Mouse (Mus musculus) forebrain, embryonic 12.5 days (tissue): ENCODE measurements around the gene Rbms1. TPM values are rescaled to one million over a fixed set of nuclear protein-coding genes. Genes with fewer than 3 reads are reported as not detected.

Experiments used
- ATAC-seq: fragments of 200-750 bp; cut with Nextera tagmentation; 2 replicates; pipeline ENCODE4 v1.8.0; 2017; ENCODE audit warnings: moderate TSS enrichment; ENCODE audit not compliant: low FRiP score
- H3K27ac ChIP-seq: fragments of 300-500 bp; sonication (generic); 2 replicates; pipeline ENCODE4 v1.5.1; 2016; ENCODE audit warnings: mild to moderate bottlenecking
- H3K27me3 ChIP-seq: fragments of 300-500 bp; sonication (generic); 2 replicates; pipeline ENCODE4 v1.6.1; 2016; ENCODE audit warnings: mild to moderate bottlenecking
- H3K36me3 ChIP-seq: fragments of 300-500 bp; sonication (generic); replicated peaks from 2 replicates; pipeline ENCODE4 v1.6.1; 2016; ENCODE audit warnings: mild to moderate bottlenecking
- H3K4me1 ChIP-seq: fragments of 300-500 bp; sonication (generic); 2 replicates; pipeline ENCODE4 v1.6.1; 2016
- H3K4me2 ChIP-seq: fragments of 300-500 bp; sonication (generic); 2 replicates; pipeline ENCODE4 v1.6.1; 2016; ENCODE audit warnings: mild to moderate bottlenecking, moderate library complexity
- H3K4me3 ChIP-seq: fragments of 300-500 bp; sonication (generic); replicated peaks from 2 replicates; pipeline ENCODE4 v1.5.1; 2016; ENCODE audit warnings: mild to moderate bottlenecking
- H3K9ac ChIP-seq: fragments of 300-500 bp; sonication (generic); 2 replicates; pipeline ENCODE4 v1.6.1; 2016; ENCODE audit warnings: mild to moderate bottlenecking
- H3K9me3 ChIP-seq: fragments of 300-500 bp; sonication (generic); 2 replicates; pipeline ENCODE4 v1.6.1; 2016
- WGBS: fragments of 180-500 bp; shearing (Covaris S2); methylation state at CpG from one replicate; pipeline ENCODE4 v1.1.7; 2016; 5-methylcytosine and 5-hydroxymethylcytosine counted together
- polyA plus RNA-seq: library from polyadenylated mRNA; unstranded; fragments of >200 nt; fragmentation: Nextera tagmentation; extraction: Ambion mirVana; gene quantifications from 2 replicates; pipeline ENCODE4 v1.2.1, GENCODE M21; 2016

Rbms1 gene
- polyA plus RNA-seq, 1 experiment from 2014 or later = 31.9 TPM

DNA sequence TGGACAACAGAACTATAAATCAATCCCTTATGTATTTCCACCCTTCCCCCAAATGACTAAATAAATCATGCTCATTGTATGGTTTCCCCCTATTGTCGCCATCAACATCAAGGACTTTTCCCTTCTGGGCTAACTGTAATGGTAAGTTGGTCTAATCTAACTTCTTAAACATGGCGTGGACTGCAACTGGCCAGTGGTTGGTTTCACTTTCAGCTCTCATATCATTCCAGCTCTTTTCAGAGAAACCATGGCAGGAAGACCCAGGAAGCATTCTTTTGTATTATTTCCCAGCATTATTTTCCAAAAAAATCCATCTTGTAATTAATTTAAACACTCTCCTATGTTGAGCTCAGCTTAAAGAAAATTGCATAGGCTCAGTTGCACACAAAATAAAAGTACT lies 23.0 kb downstream of the Rbms1 start:
- ATAC-seq = no peak
- WGBS = 84% methylated on average over 2 of the region's 2 CpGs
- Histone ChIP-seq H3K36me3 (no peaks in the 10 kb centered on the region), H3K27ac (no peak overlapping the region), H3K9me3 (no peaks in the 10 kb centered on the region), H3K9ac (no peak overlapping the region), H3K4me2 (no peak overlapping the region), H3K4me3 (no peak overlapping the region), H3K4me1 (peaks cover 6% of the 10 kb centered on the region; the same call in 1 of the 2 replicates), H3K27me3 (no peaks in the 10 kb centered on the region)

DNA sequence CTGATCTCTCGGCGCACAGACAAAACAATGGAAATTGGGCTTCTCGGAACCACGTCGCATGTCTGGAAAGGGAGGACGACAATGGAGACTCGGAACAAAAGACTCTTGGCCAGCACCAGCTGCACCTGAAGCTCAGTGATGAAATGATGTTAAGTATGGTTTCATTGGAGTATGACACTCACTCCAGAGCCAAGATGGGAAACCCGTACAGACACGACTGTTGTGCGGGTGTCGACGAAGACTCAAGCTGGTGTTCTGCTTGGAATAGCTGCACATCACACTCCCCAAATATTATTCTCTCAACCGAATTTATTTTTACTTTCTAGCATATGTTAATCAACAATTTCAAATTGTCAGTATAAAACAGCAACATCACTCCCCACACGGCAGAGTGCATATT lies 26.1 kb downstream of the Rbms1 start:
- Histone ChIP-seq H3K27ac (no peak overlapping the region), H3K36me3 (no peaks in the 10 kb centered on the region), H3K27me3 (no peaks in the 10 kb centered on the region), H3K9ac (no peak overlapping the region), H3K4me3 (no peak overlapping the region), H3K9me3 (no peaks in the 10 kb centered on the region), H3K4me2 (no peak overlapping the region), H3K4me1 (peaks cover 6% of the 10 kb centered on the region; the same call in 1 of the 2 replicates)
- 87% methylated on average over 14 of the region's 14 CpGs for WGBS
- no peak for ATAC-seq

DNA sequence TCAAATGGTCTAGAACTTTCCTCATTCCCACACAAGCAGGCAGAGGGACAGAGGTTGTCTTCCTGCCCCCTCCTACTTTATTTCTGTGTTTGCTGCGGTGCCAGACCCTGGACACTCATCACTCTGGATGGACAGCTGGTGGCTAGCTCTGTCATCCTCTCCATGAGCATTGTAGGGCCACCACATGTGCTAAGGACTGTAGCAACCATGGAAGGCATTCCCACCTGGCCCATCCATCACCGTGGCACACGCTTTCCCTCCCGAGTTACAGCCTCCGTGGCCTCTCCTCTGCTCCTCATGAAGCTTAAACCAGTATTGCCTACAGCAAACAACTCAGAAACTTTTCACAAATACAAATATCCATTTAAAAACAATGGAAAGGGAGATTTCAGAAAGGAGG lies 34.0 kb downstream of the Rbms1 start:
- H3K36me3 ChIP-seq = no peaks in the 10 kb centered on the region
- H3K27ac ChIP-seq = no peak overlapping the region
- 96% methylated on average over 5 of the region's 5 CpGs for WGBS
- no peak overlapping the region for H3K4me2 ChIP-seq
- no peak for ATAC-seq
- no peaks in the 10 kb centered on the region for H3K4me1 ChIP-seq
- H3K9ac ChIP-seq = no peak overlapping the region
- H3K27me3 ChIP-seq = no peaks in the 10 kb centered on the region
- H3K9me3 ChIP-seq = no peaks in the 10 kb centered on the region
- H3K4me3 ChIP-seq = no peak overlapping the region

DNA sequence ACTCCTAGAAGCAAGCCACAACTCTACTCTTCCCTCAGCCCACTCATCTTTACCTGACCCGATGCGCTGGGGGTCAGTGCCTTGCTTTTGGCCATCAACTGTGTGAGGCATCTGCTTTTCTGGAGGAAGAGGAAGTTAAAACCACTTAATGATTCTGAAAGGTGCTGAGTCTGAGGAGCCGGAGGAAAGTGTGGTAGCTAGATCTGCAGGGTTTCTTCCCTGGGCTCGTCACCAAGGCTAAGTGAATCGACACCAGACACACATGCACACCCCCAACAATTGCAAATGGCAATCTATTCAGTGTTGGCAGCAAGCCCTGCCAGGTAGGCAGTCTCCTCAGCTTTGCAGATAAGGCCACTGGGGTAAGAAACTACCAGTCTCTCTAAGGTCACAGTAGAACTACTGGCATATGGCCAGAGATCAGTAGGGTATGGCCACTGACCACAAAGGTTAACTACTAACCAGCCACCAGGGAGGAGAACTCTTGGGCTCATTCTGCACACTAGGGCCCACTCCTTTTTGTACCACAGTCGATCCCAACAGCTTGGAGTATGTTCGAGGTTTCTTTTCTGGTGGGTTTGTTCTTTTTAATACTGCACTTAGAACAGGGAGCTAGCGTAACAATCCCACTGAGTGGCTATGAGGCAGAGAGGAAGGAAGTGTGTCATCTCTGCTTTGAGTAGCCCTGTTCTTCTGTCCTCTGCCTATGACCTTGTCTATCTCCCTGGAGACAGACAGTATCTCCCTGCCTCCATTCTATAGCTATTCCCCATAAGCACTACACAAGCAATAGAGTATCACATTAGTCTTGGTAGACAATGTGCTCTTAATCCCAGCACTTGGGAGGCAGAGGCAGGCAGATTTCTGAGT lies 34.9 kb downstream of the Rbms1 start:
- Histone ChIP-seq H3K27me3 (no peaks in the 10 kb centered on the region), H3K4me3 (no peak overlapping the region), H3K36me3 (no peaks in the 10 kb centered on the region), H3K4me2 (no peak overlapping the region), H3K4me1 (no peaks in the 10 kb centered on the region), H3K9me3 (no peaks in the 10 kb centered on the region), H3K27ac (no peak overlapping the region), H3K9ac (no peak overlapping the region)
- WGBS = 95% methylated on average over 8 of the region's 8 CpGs
- no peak for ATAC-seq

GRCm38 (mm10) chr2:60925063-60925462 lies 37.9 kb downstream of the Rbms1 start:
- no peak overlapping the region for H3K27ac ChIP-seq
- no peak for ATAC-seq
- no peaks in the 10 kb centered on the region for H3K4me1 ChIP-seq
- 83% methylated on average over 5 of the region's 5 CpGs for WGBS
- no peaks in the 10 kb centered on the region for H3K36me3 ChIP-seq
- no peak overlapping the region for H3K4me2 ChIP-seq
- H3K27me3 ChIP-seq = no peaks in the 10 kb centered on the region
- H3K9me3 ChIP-seq = no peaks in the 10 kb centered on the region
- no peak overlapping the region for H3K9ac ChIP-seq
- H3K4me3 ChIP-seq = no peak overlapping the region

GRCm38 (mm10) chr2:60923756-60924544 lies 39.0 kb downstream of the Rbms1 start:
- no peak overlapping the region for H3K9ac ChIP-seq
- no peak overlapping the region for H3K27ac ChIP-seq
- WGBS = 79% methylated on average over 11 of the region's 11 CpGs
- no peak for ATAC-seq
- H3K4me2 ChIP-seq = no peak overlapping the region
- no peak overlapping the region for H3K4me3 ChIP-seq
- H3K36me3 ChIP-seq = no peaks in the 10 kb centered on the region
- H3K27me3 ChIP-seq = no peaks in the 10 kb centered on the region
- H3K4me1 ChIP-seq = no peaks in the 10 kb centered on the region
- no peaks in the 10 kb centered on the region for H3K9me3 ChIP-seq

DNA sequence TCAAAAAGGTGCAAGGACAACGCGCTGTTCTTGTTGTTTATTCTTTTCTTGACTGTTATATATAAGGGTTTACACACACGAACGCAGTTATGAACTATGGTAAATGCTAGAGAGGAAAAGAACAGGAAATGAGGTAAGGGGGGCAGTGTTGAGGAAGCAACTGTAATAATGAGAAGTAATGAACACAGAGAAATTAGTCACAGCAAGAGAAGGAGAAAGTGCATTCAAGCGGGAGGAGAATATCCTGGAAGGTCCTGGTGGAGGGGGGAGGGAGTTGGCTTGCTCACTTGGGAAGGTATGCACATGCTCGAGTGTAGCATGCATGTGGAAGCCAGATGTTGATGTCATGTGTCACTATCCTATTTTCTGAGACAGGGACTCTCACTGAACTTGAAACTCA lies 39.9 kb downstream of the Rbms1 start:
- Histone ChIP-seq H3K9ac (no peak overlapping the region), H3K4me1 (no peaks in the 10 kb centered on the region), H3K36me3 (no peaks in the 10 kb centered on the region), H3K9me3 (no peaks in the 10 kb centered on the region), H3K27me3 (no peaks in the 10 kb centered on the region), H3K4me3 (no peak overlapping the region), H3K27ac (no peak overlapping the region), H3K4me2 (no peak overlapping the region)
- 83% methylated on average over 6 of the region's 6 CpGs for WGBS
- no peak for ATAC-seq

GRCm38 (mm10) chr2:60922351-60922750 lies 40.6 kb downstream of the Rbms1 start:
- Histone ChIP-seq H3K4me2 (no peak overlapping the region), H3K9ac (no peak overlapping the region), H3K27ac (no peak overlapping the region), H3K4me3 (no peak overlapping the region), H3K4me1 (no peaks in the 10 kb centered on the region), H3K9me3 (no peaks in the 10 kb centered on the region), H3K27me3 (no peaks in the 10 kb centered on the region), H3K36me3 (no peaks in the 10 kb centered on the region)
- no peak for ATAC-seq
- WGBS = 68% methylated on average over 5 of the region's 5 CpGs

DNA sequence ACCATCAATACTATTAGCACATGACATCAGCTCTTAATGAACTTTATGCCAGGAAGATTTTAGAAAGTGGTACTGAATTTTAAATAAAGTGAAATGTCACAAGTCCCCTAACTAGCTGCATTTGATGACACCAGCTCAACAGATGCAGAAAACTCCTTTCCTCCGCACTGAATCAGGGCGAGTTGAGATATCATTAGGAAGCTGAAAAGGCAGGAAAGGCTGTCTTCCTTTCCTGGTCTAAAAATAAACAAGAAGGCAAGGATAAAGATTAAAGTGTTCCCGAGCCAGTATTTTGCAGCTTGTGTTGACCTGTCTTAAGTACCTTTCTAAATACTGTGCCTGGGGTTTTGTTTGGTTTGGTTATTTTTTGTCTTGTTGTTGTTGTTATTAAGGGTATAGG lies 42.9 kb downstream of the Rbms1 start:
- H3K4me3 ChIP-seq = no peak overlapping the region
- H3K36me3 ChIP-seq = no peaks in the 10 kb centered on the region
- no peak overlapping the region for H3K4me2 ChIP-seq
- no peaks in the 10 kb centered on the region for H3K4me1 ChIP-seq
- H3K27ac ChIP-seq = no peak overlapping the region
- H3K9me3 ChIP-seq = no peaks in the 10 kb centered on the region
- no peak for ATAC-seq
- H3K27me3 ChIP-seq = no peaks in the 10 kb centered on the region
- WGBS = 76% methylated on average over 3 of the region's 3 CpGs
- H3K9ac ChIP-seq = no peak overlapping the region

GRCm38 (mm10) chr2:60918401-60918800 lies 44.6 kb downstream of the Rbms1 start:
- H3K4me2 ChIP-seq = no peak overlapping the region
- no peak overlapping the region for H3K9ac ChIP-seq
- WGBS = 89% methylated on average over 7 of the region's 7 CpGs
- no peak overlapping the region for H3K27ac ChIP-seq
- H3K4me3 ChIP-seq = no peak overlapping the region
- H3K4me1 ChIP-seq = no peaks in the 10 kb centered on the region
- no peak for ATAC-seq
- H3K27me3 ChIP-seq = no peaks in the 10 kb centered on the region
- no peaks in the 10 kb centered on the region for H3K9me3 ChIP-seq
- no peaks in the 10 kb centered on the region for H3K36me3 ChIP-seq

- Histone ChIP-seq H3K4me1 (peaks cover 8% of the 10 kb centered on the region; the same call in 1 of the 2 replicates), H3K36me3 (no peaks in the 10 kb centered on the region), H3K4me2 (no peak overlapping the region), H3K27ac (no peak overlapping the region), H3K27me3 (no peaks in the 10 kb centered on the region), H3K9me3 (no peaks in the 10 kb centered on the region), H3K9ac (no peak overlapping the region), H3K4me3 (no peak overlapping the region)
- ATAC-seq = no peak
- 79% methylated on average over 7 of the region's 7 CpGs for WGBS
These were observed 48.3 kb downstream of the Rbms1 start for GRCm38 (mm10) chr2:60914524-60915280.

- ATAC-seq = no peak
- H3K4me3 ChIP-seq = no peak overlapping the region
- H3K9me3 ChIP-seq = no peaks in the 10 kb centered on the region
- H3K4me1 ChIP-seq = peaks cover 8% of the 10 kb centered on the region; the same call in 1 of the 2 replicates
- H3K9ac ChIP-seq = no peak overlapping the region
- H3K27me3 ChIP-seq = no peaks in the 10 kb centered on the region
- H3K4me2 ChIP-seq = no peak overlapping the region
- 69% methylated on average over 3 of the region's 3 CpGs for WGBS
- no peak overlapping the region for H3K27ac ChIP-seq
- no peaks in the 10 kb centered on the region for H3K36me3 ChIP-seq
These were observed 49.7 kb downstream of the Rbms1 start for GRCm38 (mm10) chr2:60913281-60913680.
